Mouse (Mus musculus): ENCODE results near the gene She. TPM values are rescaled to one million over a fixed set of nuclear protein-coding genes. Genes with fewer than 3 reads are reported as not detected.

Gene She
- polyA plus RNA-seq, 1 experiment from 2014 or later = 1.1 TPM

- no peaks in the 10 kb centered on the region for H3K9me3 ChIP-seq
- H3K4me3 ChIP-seq = no peak overlapping the region
- no peaks in the 10 kb centered on the region for H3K36me3 ChIP-seq
- no peaks in the 10 kb centered on the region for H3K27me3 ChIP-seq
- no peak for ATAC-seq (replicated peaks)
- no peak overlapping the region for H3K9ac ChIP-seq (replicated peaks)
- H3K4me2 ChIP-seq (replicated peaks) = no peak overlapping the region
- no peaks in the 10 kb centered on the region for H3K4me1 ChIP-seq
- no peak overlapping the region for H3K27ac ChIP-seq (replicated peaks)
- WGBS = 71% methylated on average over 7 of the region's 7 CpGs
Measured at GRCm38 (mm10) chr3:89819897-89820296, 11.3 kb upstream of the She start.

- Histone ChIP-seq H3K36me3 (no peaks in the 10 kb centered on the region), H3K9ac (replicated peaks) (no peak overlapping the region), H3K4me3 (no peak overlapping the region), H3K4me2 (replicated peaks) (no peak overlapping the region), H3K27ac (replicated peaks) (no peak overlapping the region), H3K4me1 (no peaks in the 10 kb centered on the region), H3K27me3 (no peaks in the 10 kb centered on the region), H3K9me3 (no peaks in the 10 kb centered on the region)
- WGBS = 82% methylated on average over 12 of the region's 12 CpGs
- ATAC-seq (replicated peaks) = no peak
Measured at GRCm38 (mm10) chr3:89820311-89821095, 10.7 kb upstream of the She start.

GRCm38 (mm10) chr3:89821096-89821513, 10.1 kb upstream of the She start:
- no peaks in the 10 kb centered on the region for H3K4me1 ChIP-seq
- H3K27ac ChIP-seq (replicated peaks) = no peak overlapping the region
- WGBS = 90% methylated on average over 11 of the region's 11 CpGs
- H3K9me3 ChIP-seq = no peaks in the 10 kb centered on the region
- H3K9ac ChIP-seq (replicated peaks) = no peak overlapping the region
- H3K27me3 ChIP-seq = no peaks in the 10 kb centered on the region
- no peaks in the 10 kb centered on the region for H3K36me3 ChIP-seq
- H3K4me2 ChIP-seq (replicated peaks) = no peak overlapping the region
- no peak for ATAC-seq (replicated peaks)
- no peak overlapping the region for H3K4me3 ChIP-seq

GRCm38 (mm10) chr3:89821548-89822480, 9.4 kb upstream of the She start:
- H3K9ac ChIP-seq (replicated peaks) = no peak overlapping the region
- H3K4me1 ChIP-seq = no peaks in the 10 kb centered on the region
- no peak overlapping the region for H3K4me2 ChIP-seq (replicated peaks)
- H3K27me3 ChIP-seq = no peaks in the 10 kb centered on the region
- no peaks in the 10 kb centered on the region for H3K36me3 ChIP-seq
- H3K27ac ChIP-seq (replicated peaks) = no peak overlapping the region
- ATAC-seq (replicated peaks) = no peak
- H3K9me3 ChIP-seq = no peaks in the 10 kb centered on the region
- H3K4me3 ChIP-seq = no peak overlapping the region
- 74% methylated on average over 10 of the region's 10 CpGs for WGBS

GRCm38 (mm10) chr3:89823594-89823993, 7.6 kb upstream of the She start:
- Histone ChIP-seq H3K36me3 (no peaks in the 10 kb centered on the region), H3K4me3 (no peak overlapping the region), H3K27me3 (0 out of 2 replicates have a peak, but pooled peaks cover 5% of the 10 kb centered on the region), H3K9me3 (no peaks in the 10 kb centered on the region), H3K9ac (replicated peaks) (no peak overlapping the region), H3K4me2 (replicated peaks) (no peak overlapping the region), H3K4me1 (no peaks in the 10 kb centered on the region), H3K27ac (replicated peaks) (no peak overlapping the region)
- WGBS = 67% methylated on average over 2 of the region's 2 CpGs
- ATAC-seq (replicated peaks) = no peak

- no peak overlapping the region for H3K4me3 ChIP-seq
- ATAC-seq (replicated peaks) = no peak
- no peak overlapping the region for H3K27ac ChIP-seq (replicated peaks)
- H3K9ac ChIP-seq (replicated peaks) = no peak overlapping the region
- no peaks in the 10 kb centered on the region for H3K9me3 ChIP-seq
- WGBS = 68% methylated on average over 3 of the region's 3 CpGs
- peaks cover 6% of the 10 kb centered on the region for H3K4me1 ChIP-seq
- H3K4me2 ChIP-seq (replicated peaks) = no peak overlapping the region
- H3K36me3 ChIP-seq = no peaks in the 10 kb centered on the region
- H3K27me3 ChIP-seq = peaks cover 30% of the 10 kb centered on the region
Measured at GRCm38 (mm10) chr3:89826295-89826694, 4.9 kb upstream of the She start.

GRCm38 (mm10) chr3:89835362-89835761, 4.2 kb downstream of the She start:
- 60% methylated on average over 8 of the region's 8 CpGs for WGBS
- Histone ChIP-seq H3K9me3 (no peaks in the 10 kb centered on the region), H3K9ac (replicated peaks) (no peak overlapping the region), H3K4me3 (no peak overlapping the region), H3K27ac (replicated peaks) (no peak overlapping the region), H3K27me3 (peaks cover 39% of the 10 kb centered on the region), H3K4me1 (peaks cover 10% of the 10 kb centered on the region), H3K36me3 (no peaks in the 10 kb centered on the region), H3K4me2 (replicated peaks) (no peak overlapping the region)
- ATAC-seq (replicated peaks) = no peak

- 80% methylated on average over 4 of the region's 4 CpGs for WGBS
- Histone ChIP-seq H3K4me3 (no peak overlapping the region), H3K4me1 (no peaks in the 10 kb centered on the region), H3K36me3 (no peaks in the 10 kb centered on the region), H3K9ac (replicated peaks) (no peak overlapping the region), H3K4me2 (replicated peaks) (no peak overlapping the region), H3K27me3 (no peaks in the 10 kb centered on the region), H3K9me3 (no peaks in the 10 kb centered on the region), H3K27ac (replicated peaks) (no peak overlapping the region)
- ATAC-seq (replicated peaks) = no peak
Measured at GRCm38 (mm10) chr3:89842258-89842657, 11.1 kb downstream of the She start.

GRCm38 (mm10) chr3:89843148-89843547, 12.0 kb downstream of the She start:
- Histone ChIP-seq H3K27me3 (no peaks in the 10 kb centered on the region), H3K9me3 (no peaks in the 10 kb centered on the region), H3K27ac (replicated peaks) (no peak overlapping the region), H3K4me2 (replicated peaks) (no peak overlapping the region), H3K36me3 (no peaks in the 10 kb centered on the region), H3K4me3 (no peak overlapping the region), H3K4me1 (no peaks in the 10 kb centered on the region), H3K9ac (replicated peaks) (no peak overlapping the region)
- ATAC-seq (replicated peaks) = no peak
- WGBS = 67% methylated on average over 9 of the region's 9 CpGs

GRCm38 (mm10) chr3:89845814-89846213, 14.6 kb downstream of the She start:
- 81% methylated on average over 9 of the region's 9 CpGs for WGBS
- H3K4me2 ChIP-seq (replicated peaks) = no peak overlapping the region
- no peaks in the 10 kb centered on the region for H3K27me3 ChIP-seq
- H3K9ac ChIP-seq (replicated peaks) = no peak overlapping the region
- no peak overlapping the region for H3K27ac ChIP-seq (replicated peaks)
- no peaks in the 10 kb centered on the region for H3K36me3 ChIP-seq
- ATAC-seq (replicated peaks) = no peak
- no peak overlapping the region for H3K4me3 ChIP-seq
- no peaks in the 10 kb centered on the region for H3K9me3 ChIP-seq
- no peaks in the 10 kb centered on the region for H3K4me1 ChIP-seq

- Histone ChIP-seq H3K4me2 (replicated peaks) (no peak overlapping the region), H3K4me1 (no peaks in the 10 kb centered on the region), H3K9me3 (no peaks in the 10 kb centered on the region), H3K27ac (replicated peaks) (no peak overlapping the region), H3K36me3 (no peaks in the 10 kb centered on the region), H3K4me3 (no peak overlapping the region), H3K27me3 (no peaks in the 10 kb centered on the region), H3K9ac (replicated peaks) (no peak overlapping the region)
- no peak for ATAC-seq (replicated peaks)
- WGBS = 72% methylated on average over 3 of the region's 3 CpGs
Measured at GRCm38 (mm10) chr3:89847126-89847525, 16.0 kb downstream of the She start.

GRCm38 (mm10) chr3:89847596-89847995, 16.4 kb downstream of the She start:
- ATAC-seq (replicated peaks) = no peak
- H3K27ac ChIP-seq (replicated peaks) = no peak overlapping the region
- H3K36me3 ChIP-seq = no peaks in the 10 kb centered on the region
- H3K4me3 ChIP-seq = no peak overlapping the region
- no peak overlapping the region for H3K4me2 ChIP-seq (replicated peaks)
- 90% methylated on average over 6 of the region's 6 CpGs for WGBS
- H3K9ac ChIP-seq (replicated peaks) = no peak overlapping the region
- H3K27me3 ChIP-seq = no peaks in the 10 kb centered on the region
- no peaks in the 10 kb centered on the region for H3K4me1 ChIP-seq
- H3K9me3 ChIP-seq = no peaks in the 10 kb centered on the region

Measured in forebrain, embryonic 15.5 days (tissue).